Mouse (Mus musculus): ENCODE results near the gene Ccn5.

GRCm38 (mm10) chr2:163838043-163838442 is 17.4 kb downstream of the Ccn5 start:
- TF ChIP-seq GATA1 (IDR thresholded peaks at IDR 0.05; ENCODE audit: borderline replicate concordance, low read length) = no peak
- peak; percentile 67 for TF ChIP-seq CTCF (IDR thresholded peaks at IDR 0.05; ENCODE audit: low read depth, low read length)
- TF ChIP-seq POLR2AphosphoS5 (IDR thresholded peaks at IDR 0.05; ENCODE audit: insufficient replicate concordance, low read depth, low read length) = no peak
- no peak for TF ChIP-seq TAL1 (conservative IDR thresholded peaks at IDR 0.05; ENCODE audit: low read depth, low read length)

Measured in G1E (cell line).